Mouse (Mus musculus) mouse trophoblast stem cell (cell line): ENCODE data around the gene Scml4.

Experiments
- in situ Hi-C, 2 experiments: fragments of 300-500 bp; cut with MseI, MboI; formaldehyde crosslinking; loops; 2 replicates in 1 of 2; 3 replicates in 1 of 2; pipeline ENCODE4 v1.15.1; 2025

Gene Scml4

GRCm38 (mm10) chr10:42897632-42898031, 37.5 kb downstream of the Scml4 start:
- in situ Hi-C loops: no loop called here

- in situ Hi-C loops: no loop called here
Observed at GRCm38 (mm10) chr10:42901361-42901760, 41.2 kb downstream of the Scml4 start.

DNA sequence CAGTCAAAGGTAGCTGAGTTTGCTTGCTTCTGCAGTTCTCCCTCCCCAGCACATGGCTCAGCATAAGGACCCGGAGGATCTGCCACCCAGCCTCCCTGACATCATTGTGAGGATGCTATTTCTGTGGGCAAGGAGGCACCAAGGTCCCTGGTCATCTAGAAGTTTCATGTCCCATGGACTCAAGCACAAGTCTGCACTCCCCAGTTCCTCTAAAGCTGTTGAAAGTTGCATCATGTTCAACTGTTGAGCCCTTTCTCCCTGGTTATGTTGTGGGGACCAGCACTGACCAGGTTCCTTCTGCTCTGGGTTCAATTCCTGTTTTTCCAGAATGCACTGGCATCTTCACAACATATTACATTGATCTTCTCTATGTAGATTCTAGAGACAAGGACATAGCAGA, 42.9 kb downstream of the Scml4 start:
- in situ Hi-C loops: no loop called here

DNA sequence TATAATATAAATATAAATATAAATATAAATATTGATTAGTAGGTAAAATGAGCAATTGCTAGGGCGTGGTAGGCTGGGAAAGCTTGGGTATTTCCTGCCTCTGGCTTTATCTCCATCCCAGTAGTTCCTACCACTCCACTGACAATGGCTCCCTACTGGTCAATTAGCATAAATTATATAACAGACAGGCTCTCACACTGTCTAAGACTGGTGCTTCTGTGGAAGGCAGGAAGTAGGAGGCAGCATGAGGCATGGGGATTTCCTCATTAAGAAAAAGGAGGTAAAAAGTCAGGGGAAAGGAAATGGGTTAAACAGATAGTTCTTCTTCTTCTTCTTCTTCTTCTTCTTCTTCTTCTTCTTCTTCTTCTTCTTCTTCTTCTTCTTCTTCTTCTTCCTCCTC, 48.4 kb downstream of the Scml4 start:
- in situ Hi-C loops: no loop called here

DNA sequence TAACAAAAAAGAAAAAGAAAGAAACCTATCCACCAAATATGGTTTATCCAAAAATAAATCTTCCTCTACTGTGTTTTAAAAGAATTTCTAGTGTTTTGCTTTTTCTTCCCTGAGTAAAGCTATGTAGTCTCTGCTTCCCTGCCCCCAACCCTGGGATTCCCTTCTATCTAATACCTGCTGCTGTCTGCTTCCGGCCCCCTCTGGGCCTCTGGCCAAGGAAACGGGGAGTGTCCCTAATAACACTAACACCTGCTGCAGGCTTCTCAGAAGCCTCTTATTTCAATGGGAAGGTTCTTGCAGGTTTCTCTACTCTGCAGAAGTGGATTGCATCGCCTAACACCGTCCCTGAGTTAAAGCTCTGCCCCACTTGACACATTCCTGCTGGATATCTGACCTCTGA, 50.4 kb downstream of the Scml4 start:
- in situ Hi-C loops: no loop called here

- in situ Hi-C loops: no loop called here
Observed at GRCm38 (mm10) chr10:42912056-42912455, 51.9 kb downstream of the Scml4 start.

GRCm38 (mm10) chr10:42913196-42913595, 53.0 kb downstream of the Scml4 start:
- in situ Hi-C loops: no loop called here

DNA sequence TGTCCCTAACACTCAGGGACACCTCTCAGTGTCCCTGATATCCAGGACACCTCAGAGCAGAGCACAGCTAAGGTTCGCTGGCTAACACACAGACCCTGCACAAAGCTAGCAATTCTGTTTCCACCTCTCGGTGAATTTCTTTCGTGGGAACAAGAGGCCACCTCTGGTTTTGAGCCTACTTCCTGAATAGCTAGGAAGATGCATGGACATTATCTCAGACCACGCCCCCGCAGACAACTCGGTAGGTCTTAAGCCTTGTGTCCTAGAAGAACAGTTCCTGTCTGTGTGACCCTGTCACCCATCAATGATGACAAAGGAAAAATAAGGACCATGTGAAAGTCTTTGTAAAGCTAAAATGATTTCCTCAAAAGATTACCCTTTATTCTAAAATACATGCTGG, 54.0 kb downstream of the Scml4 start:
- in situ Hi-C loops: no loop called here

DNA sequence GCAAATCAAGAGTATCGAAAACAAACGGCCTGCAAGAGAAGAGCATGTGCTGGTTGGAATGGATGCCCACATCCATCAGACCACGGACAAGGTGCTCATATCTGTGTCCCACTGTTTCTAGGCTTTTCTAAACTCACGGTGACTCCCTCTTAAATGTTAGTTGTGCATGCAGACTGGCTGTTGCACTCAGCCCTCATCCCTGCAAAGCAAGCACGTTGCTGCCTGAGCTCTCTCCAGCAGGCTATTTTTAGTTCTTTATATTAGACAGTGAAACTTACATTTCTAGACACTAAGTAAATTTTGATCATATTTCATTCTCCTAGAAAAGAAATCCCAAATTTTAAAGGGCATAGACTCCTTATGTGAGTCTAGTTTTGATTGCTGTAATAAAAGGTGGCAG, 57.2 kb downstream of the Scml4 start:
- in situ Hi-C loops: no loop called here

DNA sequence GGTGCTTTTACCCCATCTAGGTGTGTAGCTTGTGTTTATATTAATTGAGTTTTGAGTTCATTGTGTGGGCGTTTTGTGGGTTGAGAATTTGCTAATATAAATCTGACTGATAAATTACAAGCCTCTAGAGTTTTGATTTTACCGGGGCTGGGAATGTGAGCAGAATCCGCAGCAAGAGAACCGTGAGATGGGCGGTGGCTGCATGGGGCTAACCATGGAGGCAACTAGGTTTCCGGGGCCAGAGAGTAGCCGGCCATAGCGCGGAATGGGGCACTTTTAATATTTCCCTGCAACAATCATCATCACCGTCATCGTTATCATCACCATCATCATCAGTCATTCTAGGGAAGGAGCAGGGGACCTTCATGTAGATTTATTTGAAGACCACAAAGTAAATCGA, 59.6 kb downstream of the Scml4 start:
- in situ Hi-C loops: no loop called here

- in situ Hi-C loops: no loop called here
Observed at GRCm38 (mm10) chr10:42925103-42925866, 65.1 kb downstream of the Scml4 start.

- in situ Hi-C loops: loop anchor here in 1 of 2 experiments (10.0 kb wide), 1 partner anchor 85 kb away; no protein-coding TSS in a partner anchor
Observed at GRCm38 (mm10) chr10:42930121-42930650, 70.0 kb downstream of the Scml4 start.

DNA sequence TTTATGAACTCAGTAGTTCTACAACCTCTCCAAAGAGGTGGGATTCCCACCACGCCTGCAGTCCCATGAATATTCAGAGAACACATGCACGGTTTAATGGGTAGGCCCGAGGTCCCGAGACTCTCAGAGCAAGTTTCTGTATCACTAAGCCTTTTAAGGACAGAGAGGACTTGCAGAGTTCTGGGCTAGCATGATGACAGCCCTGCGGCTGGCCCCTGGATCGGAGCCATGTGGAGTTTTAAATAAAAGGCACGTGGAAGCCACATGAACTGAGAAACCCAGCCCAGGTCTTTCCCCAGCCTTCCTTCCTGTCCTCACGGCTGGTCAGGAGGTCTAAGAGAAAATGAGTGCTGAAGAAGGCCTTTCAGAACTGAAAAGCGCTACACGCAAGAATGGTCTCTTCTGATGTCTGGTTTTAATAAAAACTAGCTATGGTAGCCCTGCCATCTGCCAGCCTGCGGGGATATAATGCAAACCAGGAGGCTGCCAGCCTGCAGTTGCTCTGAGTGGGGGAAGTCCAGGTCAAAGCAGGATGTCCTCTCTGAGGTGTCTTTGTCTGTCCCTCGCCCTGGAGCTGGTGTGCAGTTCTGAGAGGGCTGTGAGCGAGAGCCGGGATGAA, 72.8 kb downstream of the Scml4 start:
- in situ Hi-C loops: loop anchor here in 1 of 2 experiments (10.0 kb wide), 1 partner anchor 88 kb away; no protein-coding TSS in a partner anchor

DNA sequence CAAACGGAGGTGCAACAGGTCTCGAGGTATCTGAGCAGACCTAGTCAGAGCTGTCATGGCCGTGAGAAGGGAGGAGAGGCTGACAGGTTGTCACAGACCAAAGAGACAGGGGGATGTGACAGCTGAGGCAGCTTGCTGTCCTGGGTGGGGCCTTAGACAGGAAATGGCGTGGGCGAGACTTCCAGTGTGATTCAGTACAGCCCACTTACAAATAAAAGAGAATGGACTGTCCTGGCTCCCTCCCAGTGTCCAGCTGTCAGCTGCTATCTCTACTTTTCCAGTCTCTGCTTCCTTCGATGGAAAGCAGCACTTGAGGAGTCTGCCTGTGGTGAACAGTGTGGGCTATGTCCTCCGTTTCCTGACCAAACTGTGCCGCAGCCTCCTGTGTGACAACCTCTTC, 74.5 kb downstream of the Scml4 start:
- in situ Hi-C loops: loop anchor here in 1 of 2 experiments (10.0 kb wide), 1 partner anchor 90 kb away; no protein-coding TSS in a partner anchor

GRCm38 (mm10) chr10:42936205-42936604, 76.0 kb downstream of the Scml4 start:
- in situ Hi-C loops: loop anchor here in 1 of 2 experiments (10.0 kb wide), 1 partner anchor 91 kb away; no protein-coding TSS in a partner anchor

DNA sequence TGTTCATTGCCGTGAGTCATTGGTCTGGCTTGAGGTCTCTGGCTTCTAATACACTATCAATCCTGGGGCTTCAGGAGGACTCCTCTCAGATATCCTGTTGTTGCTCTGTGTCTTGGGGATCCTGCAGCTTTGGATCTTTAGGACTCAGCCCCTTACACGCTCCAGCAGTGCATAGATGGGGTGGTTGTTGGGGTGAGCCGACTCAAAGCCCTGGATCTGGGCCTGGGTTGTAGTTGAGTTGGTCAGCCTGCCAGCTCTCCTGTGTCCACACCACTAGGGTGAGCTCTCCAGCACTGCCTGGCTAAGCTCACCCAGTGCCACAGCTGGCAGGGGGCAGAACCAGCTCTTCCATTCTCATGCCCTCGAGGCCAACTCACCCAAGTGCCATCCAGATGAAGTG, 78.2 kb downstream of the Scml4 start:
- in situ Hi-C loops: loop anchor here in 1 of 2 experiments (10.0 kb wide), 1 partner anchor 94 kb away; no protein-coding TSS in a partner anchor

DNA sequence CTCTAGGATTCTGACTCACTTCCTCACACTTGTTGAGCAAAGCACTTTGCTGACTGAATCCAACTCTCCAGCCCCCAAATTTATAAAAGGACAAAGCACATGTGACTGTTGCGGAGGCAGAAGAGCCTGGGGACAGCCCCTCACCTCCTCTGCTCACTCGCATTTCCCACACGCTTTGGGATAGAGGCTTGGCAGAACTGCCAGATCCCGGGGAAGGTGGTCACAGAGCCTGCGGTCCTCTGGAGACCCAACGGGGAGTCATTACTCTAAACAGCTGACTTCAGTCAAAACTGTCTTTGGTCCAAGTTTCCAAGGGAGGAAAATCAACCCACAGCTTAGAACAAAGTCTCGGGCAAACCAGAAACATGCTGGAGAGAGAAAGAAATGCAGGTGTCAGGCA, 79.5 kb downstream of the Scml4 start:
- in situ Hi-C loops: loop anchor here (5.0 to 10.0 kb wide), 2 partner anchors 95 to 97 kb away; no protein-coding TSS in a partner anchor

DNA sequence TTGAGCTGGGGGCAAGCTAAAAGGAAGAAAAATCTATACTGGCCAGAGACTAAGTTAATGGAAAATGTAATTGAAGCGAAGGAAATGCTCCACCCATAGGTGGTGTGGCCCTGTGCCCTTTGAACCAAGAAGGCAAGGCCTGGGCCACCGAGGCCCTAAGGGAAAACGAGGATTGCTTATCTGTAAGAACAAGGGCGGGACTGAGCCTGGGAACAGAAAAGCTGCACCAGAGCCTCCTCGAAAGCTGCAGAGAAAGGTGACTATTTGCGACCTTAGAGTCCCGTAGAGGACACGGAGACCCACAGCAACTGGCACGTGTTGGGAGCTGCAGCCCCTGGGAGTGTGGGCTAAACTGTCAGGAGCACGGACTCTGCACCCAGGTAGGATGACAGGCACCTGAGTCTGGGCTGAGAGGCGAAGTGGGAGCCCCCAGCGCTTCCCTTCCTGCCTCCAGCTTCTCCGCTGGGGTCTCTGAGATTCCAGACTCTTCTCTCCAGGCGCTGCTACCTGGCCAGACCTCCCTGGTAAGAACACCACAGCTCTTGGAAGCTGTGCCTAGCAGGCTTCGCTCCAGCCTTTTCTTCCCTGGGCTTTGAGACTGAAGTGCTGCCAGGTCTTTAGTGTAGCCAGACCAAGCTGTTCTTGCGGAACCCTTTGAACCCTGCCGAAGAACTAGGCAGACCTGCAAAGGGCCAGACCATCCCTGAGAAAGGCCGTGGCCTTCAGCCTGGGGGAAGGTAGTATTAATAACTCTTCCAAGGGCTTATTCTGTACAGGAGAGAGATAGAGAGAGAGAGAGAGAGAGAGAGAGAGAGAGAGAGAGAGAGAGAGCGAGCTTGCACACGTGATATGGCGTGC, 80.3 kb downstream of the Scml4 start:
- in situ Hi-C loops: loop anchor here in 1 of 2 experiments (5.0 kb wide), 1 partner anchor 98 kb away; no protein-coding TSS in a partner anchor

DNA sequence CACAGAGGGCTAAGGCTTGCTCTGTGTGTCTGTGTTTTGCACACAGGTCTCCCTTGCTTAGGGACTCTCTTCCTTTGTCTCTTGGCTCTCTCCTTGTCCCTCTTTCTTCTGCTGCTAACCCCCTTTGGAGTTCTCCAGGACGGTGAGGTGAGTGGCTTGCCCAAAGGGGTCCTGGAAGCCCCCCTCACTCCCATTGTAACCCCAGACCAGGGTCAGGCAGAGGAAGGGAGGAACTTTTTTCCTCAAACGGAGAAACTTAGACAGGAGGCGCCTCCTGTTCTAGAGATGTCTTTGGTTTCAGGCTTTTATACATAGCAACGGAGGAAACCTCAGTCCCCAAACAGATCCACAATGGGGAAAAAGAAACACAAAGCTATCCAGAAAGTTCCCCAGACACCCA, 81.1 kb downstream of the Scml4 start:
- in situ Hi-C loops: loop anchor here in 1 of 2 experiments (5.0 kb wide), 1 partner anchor 99 kb away; no protein-coding TSS in a partner anchor

GRCm38 (mm10) chr10:42941697-42942221, 81.6 kb downstream of the Scml4 start:
- in situ Hi-C loops: loop anchor here in 1 of 2 experiments (5.0 kb wide), 1 partner anchor 99 kb away; no protein-coding TSS in a partner anchor

- in situ Hi-C loops: loop anchor here in 1 of 2 experiments (5.0 kb wide), 1 partner anchor 100 kb away; no protein-coding TSS in a partner anchor
Observed at GRCm38 (mm10) chr10:42942300-42942699, 82.1 kb downstream of the Scml4 start.
